12 mouse cellular contexts compared by ENCODE assay signal in genomic region chr6:145659116-145659515, GRCm38 (mm10). TPM values are rescaled to one million over a fixed set of nuclear protein-coding genes. Genes with fewer than 3 reads are reported as not detected.
"Had no signal": no experiment of that assay in that cellular context is flagged by ENCODE, and none has a peak within 500 bp of the region (broad histone marks: within the 10 kb centered on the region; RNA-seq: fewer than 3 reads in every experiment).

No protein-coding gene starts in this region.

- ATAC-seq: lung, postnatal 0 days; midbrain, embryonic 13.5 days; midbrain, embryonic 15.5 days had no signal

- DNase-seq: lung, postnatal 14 days; lung, postnatal 36 days; right cerebral cortex, postnatal 14 days; thymus, adult 2 months; thymus, postnatal 25 days; thymus, postnatal 4 days had no signal

RNA-seq across cellular contexts. Expression of gene Tuba3b, which starts 43.6 kb away (rescaled TPM):
- total RNA-seq: megakaryocyte progenitor cell, adult 5-6 weeks; monocyte, adult 5-6 weeks; neutrophil, adult 5-6 weeks had no signal

RNA-seq across cellular contexts. Expression of gene Lmntd1, which starts 45.0 kb away (rescaled TPM):
- total RNA-seq: megakaryocyte progenitor cell, adult 5-6 weeks; monocyte, adult 5-6 weeks had no signal
